Mouse (Mus musculus): ENCODE measurements around the gene Mcrs1.
"Not testable (repeated sequence)": the region's sequence is repeated elsewhere in the genome, so short reads cannot be mapped to it uniquely, and the experiment has no call there.

DNA sequence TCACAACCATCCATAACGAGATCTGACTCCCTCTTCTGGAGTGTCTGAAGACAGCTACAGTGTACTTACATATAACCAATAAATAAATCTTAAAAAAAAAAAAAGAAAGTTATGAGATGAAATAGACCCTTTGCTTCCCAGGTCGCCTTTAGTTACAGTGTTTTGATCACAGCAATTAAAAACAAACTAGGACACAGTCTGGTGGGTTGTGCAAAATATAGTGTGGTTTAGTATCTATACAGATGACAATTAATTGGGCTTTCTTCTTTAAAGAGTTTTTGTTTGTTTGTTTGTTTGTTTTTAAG lies 1.4 kb upstream of the Mcrs1 start:
- TF ChIP-seq CTCF (IDR thresholded peaks at IDR 0.05; ENCODE audit: control insufficient read depth, insufficient read depth, insufficient replicate concordance, low read depth, low read length); POLR2A (IDR thresholded peaks at IDR 0.05; ENCODE audit: control insufficient read depth, low read depth, low read length): not testable (repeated sequence)
